Mouse (Mus musculus) stomach, postnatal 0 days (tissue): ENCODE data around the gene Dct.

Experiments
- CTCF ChIP-seq: IDR thresholded peaks from 2 replicates; pipeline ENCODE4 v1.5.1; 2016; ENCODE audit warnings: antibody characterized with exemption, low read depth, mild to moderate bottlenecking, moderate library complexity
- EP300 ChIP-seq: optimal IDR thresholded peaks from 2 replicates; pipeline ENCODE3; 2016; ENCODE audit warnings: antibody characterized with exemption

- no peak for TF ChIP-seq CTCF
- no peak for TF ChIP-seq EP300
These were observed 9.8 kb downstream of the Dct start for GRCm38 (mm10) chr14:118042066-118042762.
